Mouse (Mus musculus) embryonic fibroblast, embryonic 13.5 days (primary cell): Measurements from ENCODE around the gene Mtm1.

ENCODE experiments used
- CTCF ChIP-seq: IDR thresholded peaks from 2 replicates; pipeline ENCODE4 v1.5.1; 2011; ENCODE audit warnings: mild to moderate bottlenecking, control low read depth, low read length, moderate library complexity, borderline replicate concordance; ENCODE audit not compliant: insufficient read depth
- POLR2A ChIP-seq: IDR thresholded peaks from 2 replicates; pipeline ENCODE4 v1.6.1; 2011; ENCODE audit warnings: low read depth, mild to moderate bottlenecking, control low read depth, low read length, moderate library complexity

- no peak for TF ChIP-seq POLR2A
- TF ChIP-seq CTCF = no peak
Measured at GRCm38 (mm10) chrX:71274150-71274549, 63.6 kb downstream of the Mtm1 start.
